Mouse (Mus musculus): Measurements from ENCODE around the gene Acap1. TPM values are rescaled to one million over a fixed set of nuclear protein-coding genes. Genes with fewer than 3 reads are reported as not detected.
"Not testable (repeated sequence)": the region's sequence is repeated elsewhere in the genome, so short reads cannot be mapped to it uniquely, and the experiment has no call there.

Gene Acap1
- polyA plus RNA-seq, 1 experiment from 2014 or later = 0.67 TPM

DNA sequence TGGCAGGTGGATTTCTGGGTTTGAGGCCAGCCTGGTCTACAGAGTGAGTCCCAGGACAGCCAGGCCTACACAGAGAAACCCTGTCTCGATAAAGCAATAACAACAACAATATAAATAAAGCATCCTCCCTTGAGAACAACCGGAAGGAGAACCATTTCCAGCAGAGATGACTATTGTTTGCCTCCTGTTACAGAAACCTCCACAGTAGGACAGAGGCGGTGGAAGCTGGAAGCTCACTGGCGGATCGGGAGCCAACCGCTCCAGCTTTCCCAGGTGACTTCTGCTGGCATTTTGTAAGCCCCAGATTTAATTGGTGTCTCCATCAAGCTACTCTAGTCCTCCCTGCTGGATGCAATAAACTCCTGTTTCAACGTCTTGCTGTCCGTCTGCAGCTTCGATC is 29.8 kb downstream of the Acap1 start:
- Histone ChIP-seq H3K9me3 (ENCODE audit: low read length) (no peaks in the 10 kb centered on the region), H3K4me3 (ENCODE audit: low read length) (no peak overlapping the region), H3K9ac (replicated peaks; ENCODE audit: low read length) (no peak overlapping the region), H3K4me1 (ENCODE audit: insufficient read depth, low read length) (no peaks in the 10 kb centered on the region), H3K4me2 (replicated peaks; ENCODE audit: low read depth, low read length) (no peak overlapping the region), H3K36me3 (ENCODE audit: insufficient read depth, low read length) (no peaks in the 10 kb centered on the region), H3K27me3 (ENCODE audit: insufficient read depth, low read length) (no peaks in the 10 kb centered on the region), H3K27ac (ENCODE audit: low read length) (no peak overlapping the region)
- 81% methylated on average over 9 of the region's 9 CpGs for WGBS
- no peak for ATAC-seq (ENCODE audit: low FRiP score, low TSS enrichment)

DNA sequence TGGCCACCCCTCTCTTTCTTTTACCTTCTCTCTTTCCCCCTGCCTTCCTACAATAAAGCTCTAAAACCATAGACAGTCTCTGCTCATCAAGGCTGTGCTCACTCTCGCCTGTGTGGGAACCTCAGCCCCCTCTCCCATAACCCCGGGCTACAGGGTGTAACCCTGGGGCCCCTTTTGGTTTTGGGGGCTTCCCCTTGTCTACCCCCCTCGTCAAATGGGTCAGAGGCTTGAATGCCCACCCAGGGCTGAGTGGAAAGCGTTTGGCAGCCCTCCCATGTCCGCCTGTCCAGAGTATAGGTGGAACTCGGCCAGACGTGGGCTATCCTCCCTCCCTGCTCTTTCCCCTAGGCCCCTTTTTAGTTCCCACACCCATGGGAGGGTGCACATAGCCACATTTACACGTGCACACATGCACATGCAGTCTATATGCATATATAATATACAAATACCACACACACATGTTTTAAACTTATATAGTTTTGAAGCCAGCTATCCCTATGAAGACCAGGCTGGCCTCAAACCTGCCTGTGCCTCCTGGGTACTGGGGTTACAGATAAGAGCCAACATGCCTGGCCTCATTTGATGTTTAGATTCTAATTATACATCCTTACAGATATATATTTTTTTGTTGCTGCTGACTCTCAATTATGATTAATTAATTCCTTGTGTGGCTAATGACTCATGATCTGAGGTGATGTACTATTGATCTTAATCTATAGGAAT is 31.0 kb downstream of the Acap1 start:
- Histone ChIP-seq H3K27ac (ENCODE audit: low read length) (no peak overlapping the region), H3K9me3 (ENCODE audit: low read length) (no peaks in the 10 kb centered on the region), H3K9ac (replicated peaks; ENCODE audit: low read length) (no peak overlapping the region), H3K4me1 (ENCODE audit: insufficient read depth, low read length) (no peaks in the 10 kb centered on the region), H3K4me3 (ENCODE audit: low read length) (no peak overlapping the region), H3K27me3 (ENCODE audit: insufficient read depth, low read length) (no peaks in the 10 kb centered on the region), H3K4me2 (replicated peaks; ENCODE audit: low read depth, low read length) (no peak overlapping the region), H3K36me3 (ENCODE audit: insufficient read depth, low read length) (no peaks in the 10 kb centered on the region)
- 31% methylated on average over 8 of the region's 8 CpGs for WGBS
- no peak for ATAC-seq (ENCODE audit: low FRiP score, low TSS enrichment)

GRCm38 (mm10) chr11:69863729-69864128 is 31.6 kb downstream of the Acap1 start:
- not testable (repeated sequence) for H3K4me2 ChIP-seq (replicated peaks; ENCODE audit: low read depth, low read length); H3K27ac ChIP-seq (ENCODE audit: low read length); H3K9ac ChIP-seq (replicated peaks; ENCODE audit: low read length); H3K4me1 ChIP-seq (ENCODE audit: insufficient read depth, low read length); H3K27me3 ChIP-seq (ENCODE audit: insufficient read depth, low read length); H3K9me3 ChIP-seq (ENCODE audit: low read length); ATAC-seq (ENCODE audit: low FRiP score, low TSS enrichment); H3K4me3 ChIP-seq (ENCODE audit: low read length); H3K36me3 ChIP-seq (ENCODE audit: insufficient read depth, low read length)
- 39% methylated on average over 3 of the region's 3 CpGs for WGBS

- peak; percentile 59; the same call in 1 of the 2 replicates for ATAC-seq (ENCODE audit: low FRiP score, low TSS enrichment)
- peak within 1 kb of the TSS; percentile 52 for H3K4me2 ChIP-seq (replicated peaks; ENCODE audit: low read depth, low read length)
- peaks cover 15% of the 10 kb centered on the region for H3K27me3 ChIP-seq (ENCODE audit: insufficient read depth, low read length)
- H3K27ac ChIP-seq (ENCODE audit: low read length) = peak within 1 kb of the TSS; percentile 58; the same call in 1 of the 2 replicates
- no peaks in the 10 kb centered on the region for H3K36me3 ChIP-seq (ENCODE audit: insufficient read depth, low read length)
- 18% methylated on average over 30 of the region's 30 CpGs for WGBS
- H3K4me3 ChIP-seq (ENCODE audit: low read length) = peak within 1 kb of the TSS; percentile 45
- H3K9me3 ChIP-seq (ENCODE audit: low read length) = no peaks in the 10 kb centered on the region
- H3K9ac ChIP-seq (replicated peaks; ENCODE audit: low read length) = peak within 1 kb of the TSS; percentile 68
- peaks cover 4% of the 10 kb centered on the region; the same call in 1 of the 2 replicates for H3K4me1 ChIP-seq (ENCODE audit: insufficient read depth, low read length)
Observed at GRCm38 (mm10) chr11:69858113-69858998, 37.0 kb downstream of the Acap1 start, which contains the start of gene Tnk1. Tnk1 (minus strand) TSS chr11:69858730.

- no peaks in the 10 kb centered on the region for H3K9me3 ChIP-seq (ENCODE audit: low read length)
- peak; percentile 41; the same call in 1 of the 2 replicates for ATAC-seq (ENCODE audit: low FRiP score, low TSS enrichment)
- H3K36me3 ChIP-seq (ENCODE audit: insufficient read depth, low read length) = peaks cover 20% of the 10 kb centered on the region
- H3K27ac ChIP-seq (ENCODE audit: low read length) = no peak overlapping the region
- peak overlapping the region; percentile 29; the same call in 1 of the 2 replicates for H3K4me2 ChIP-seq (replicated peaks; ENCODE audit: low read depth, low read length)
- H3K27me3 ChIP-seq (ENCODE audit: insufficient read depth, low read length) = peaks cover 15% of the 10 kb centered on the region
- no peak overlapping the region for H3K4me3 ChIP-seq (ENCODE audit: low read length)
- no peak overlapping the region for H3K9ac ChIP-seq (replicated peaks; ENCODE audit: low read length)
- WGBS = 23% methylated on average over 16 of the region's 16 CpGs
- H3K4me1 ChIP-seq (ENCODE audit: insufficient read depth, low read length) = peaks cover 4% of the 10 kb centered on the region; the same call in 1 of the 2 replicates
Observed at GRCm38 (mm10) chr11:69855347-69855746, 40.0 kb downstream of the Acap1 start.

- Histone ChIP-seq H3K9ac (replicated peaks; ENCODE audit: low read length) (no peak overlapping the region), H3K4me3 (ENCODE audit: low read length) (no peak overlapping the region), H3K4me1 (ENCODE audit: insufficient read depth, low read length) (peaks cover 4% of the 10 kb centered on the region; the same call in 1 of the 2 replicates), H3K4me2 (replicated peaks; ENCODE audit: low read depth, low read length) (no peak overlapping the region), H3K36me3 (ENCODE audit: insufficient read depth, low read length) (peaks cover 26% of the 10 kb centered on the region), H3K9me3 (ENCODE audit: low read length) (no peaks in the 10 kb centered on the region), H3K27me3 (ENCODE audit: insufficient read depth, low read length) (peaks cover 15% of the 10 kb centered on the region), H3K27ac (ENCODE audit: low read length) (no peak overlapping the region)
- 80% methylated on average over 10 of the region's 10 CpGs for WGBS
- no peak for ATAC-seq (ENCODE audit: low FRiP score, low TSS enrichment)
Observed at GRCm38 (mm10) chr11:69854680-69855079, 40.7 kb downstream of the Acap1 start.

- ATAC-seq (ENCODE audit: low FRiP score, low TSS enrichment) = no peak
- 61% methylated on average over 7 of the region's 7 CpGs for WGBS
- H3K4me2 ChIP-seq (replicated peaks; ENCODE audit: low read depth, low read length) = no peak overlapping the region
Observed at GRCm38 (mm10) chr11:69853994-69854393, 41.3 kb downstream of the Acap1 start.

DNA sequence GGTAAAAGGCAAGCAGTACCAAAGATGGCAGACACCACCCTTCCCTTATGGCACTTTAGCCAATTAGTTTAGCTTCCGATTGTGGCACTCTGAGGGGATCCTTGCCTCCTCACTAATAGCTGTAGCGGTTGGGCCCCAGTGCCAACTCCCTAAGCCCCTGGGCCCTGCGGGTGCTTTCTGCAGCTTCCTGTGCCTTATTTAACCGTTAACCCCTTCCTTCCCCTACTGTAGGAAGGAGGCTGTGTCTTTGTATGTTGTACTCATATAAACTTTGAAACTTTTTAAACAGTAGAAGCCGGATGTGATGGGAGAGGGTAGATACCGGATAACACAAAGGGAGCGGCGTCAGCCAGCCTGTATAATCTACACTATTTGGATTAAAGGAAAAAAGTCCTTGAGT is 44.6 kb downstream of the Acap1 start:
- ATAC-seq (ENCODE audit: low FRiP score, low TSS enrichment) = no peak
- Histone ChIP-seq H3K4me1 (ENCODE audit: insufficient read depth, low read length) (peaks cover 17% of the 10 kb centered on the region), H3K27ac (ENCODE audit: low read length) (no peak overlapping the region), H3K4me3 (ENCODE audit: low read length) (no peak overlapping the region), H3K9me3 (ENCODE audit: low read length) (no peaks in the 10 kb centered on the region), H3K4me2 (replicated peaks; ENCODE audit: low read depth, low read length) (no peak overlapping the region), H3K36me3 (ENCODE audit: insufficient read depth, low read length) (peaks cover 42% of the 10 kb centered on the region), H3K9ac (replicated peaks; ENCODE audit: low read length) (no peak overlapping the region), H3K27me3 (ENCODE audit: insufficient read depth, low read length) (no peaks in the 10 kb centered on the region)
- 77% methylated on average over 8 of the region's 8 CpGs for WGBS

More at GRCm38 (mm10) chr11:69853994-69854393, 41.3 kb downstream of the Acap1 start:
- no peak overlapping the region for H3K4me3 ChIP-seq (ENCODE audit: low read length)
- no peak overlapping the region for H3K27ac ChIP-seq (ENCODE audit: low read length)
- peaks cover 33% of the 10 kb centered on the region for H3K36me3 ChIP-seq (ENCODE audit: insufficient read depth, low read length)
- H3K27me3 ChIP-seq (ENCODE audit: insufficient read depth, low read length) = peaks cover 15% of the 10 kb centered on the region
- H3K9ac ChIP-seq (replicated peaks; ENCODE audit: low read length) = no peak overlapping the region
- no peaks in the 10 kb centered on the region for H3K9me3 ChIP-seq (ENCODE audit: low read length)
- peaks cover 4% of the 10 kb centered on the region; the same call in 1 of the 2 replicates for H3K4me1 ChIP-seq (ENCODE audit: insufficient read depth, low read length)

DNA sequence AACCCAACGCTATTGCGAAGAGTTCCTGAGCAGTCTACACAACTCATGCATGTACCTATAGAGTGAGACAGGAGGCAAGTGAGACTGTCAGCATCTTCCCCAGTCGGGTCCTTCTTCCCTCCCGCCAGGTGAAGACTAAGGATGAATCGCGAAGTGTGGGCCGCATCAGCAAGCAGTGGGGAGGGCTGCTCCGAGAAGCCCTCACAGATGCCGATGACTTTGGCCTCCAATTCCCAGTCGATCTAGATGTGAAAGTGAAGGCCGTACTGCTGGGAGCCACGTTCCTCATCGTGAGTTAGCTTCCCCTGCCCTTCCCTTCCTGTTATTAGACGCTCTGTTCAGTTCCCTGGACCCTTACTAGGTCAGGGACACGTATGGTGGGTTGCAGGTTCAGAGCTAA is 45.5 kb downstream of the Acap1 start:
- no peak overlapping the region for H3K4me2 ChIP-seq (replicated peaks; ENCODE audit: low read depth, low read length)
- peaks cover 42% of the 10 kb centered on the region for H3K36me3 ChIP-seq (ENCODE audit: insufficient read depth, low read length)
- no peaks in the 10 kb centered on the region for H3K27me3 ChIP-seq (ENCODE audit: insufficient read depth, low read length)
- ATAC-seq (ENCODE audit: low FRiP score, low TSS enrichment) = no peak
- H3K9me3 ChIP-seq (ENCODE audit: low read length) = no peaks in the 10 kb centered on the region
- no peak overlapping the region for H3K4me3 ChIP-seq (ENCODE audit: low read length)
- WGBS = 96% methylated on average over 15 of the region's 15 CpGs
- peaks cover 19% of the 10 kb centered on the region for H3K4me1 ChIP-seq (ENCODE audit: insufficient read depth, low read length)
- H3K9ac ChIP-seq (replicated peaks; ENCODE audit: low read length) = no peak overlapping the region
- no peak overlapping the region for H3K27ac ChIP-seq (ENCODE audit: low read length)

All from kidney, embryonic 16.5 days (tissue).